Mouse (Mus musculus): ENCODE measurements around the gene Zdhhc17. TPM values are rescaled to one million over a fixed set of nuclear protein-coding genes. Genes with fewer than 3 reads are reported as not detected.

Zdhhc17 gene
- 15.1 and 17.7 TPM in 2 replicates for polyA plus RNA-seq (2015; fragmentation: Nextera tagmentation; extraction: Ambion mirVana)

DNA sequence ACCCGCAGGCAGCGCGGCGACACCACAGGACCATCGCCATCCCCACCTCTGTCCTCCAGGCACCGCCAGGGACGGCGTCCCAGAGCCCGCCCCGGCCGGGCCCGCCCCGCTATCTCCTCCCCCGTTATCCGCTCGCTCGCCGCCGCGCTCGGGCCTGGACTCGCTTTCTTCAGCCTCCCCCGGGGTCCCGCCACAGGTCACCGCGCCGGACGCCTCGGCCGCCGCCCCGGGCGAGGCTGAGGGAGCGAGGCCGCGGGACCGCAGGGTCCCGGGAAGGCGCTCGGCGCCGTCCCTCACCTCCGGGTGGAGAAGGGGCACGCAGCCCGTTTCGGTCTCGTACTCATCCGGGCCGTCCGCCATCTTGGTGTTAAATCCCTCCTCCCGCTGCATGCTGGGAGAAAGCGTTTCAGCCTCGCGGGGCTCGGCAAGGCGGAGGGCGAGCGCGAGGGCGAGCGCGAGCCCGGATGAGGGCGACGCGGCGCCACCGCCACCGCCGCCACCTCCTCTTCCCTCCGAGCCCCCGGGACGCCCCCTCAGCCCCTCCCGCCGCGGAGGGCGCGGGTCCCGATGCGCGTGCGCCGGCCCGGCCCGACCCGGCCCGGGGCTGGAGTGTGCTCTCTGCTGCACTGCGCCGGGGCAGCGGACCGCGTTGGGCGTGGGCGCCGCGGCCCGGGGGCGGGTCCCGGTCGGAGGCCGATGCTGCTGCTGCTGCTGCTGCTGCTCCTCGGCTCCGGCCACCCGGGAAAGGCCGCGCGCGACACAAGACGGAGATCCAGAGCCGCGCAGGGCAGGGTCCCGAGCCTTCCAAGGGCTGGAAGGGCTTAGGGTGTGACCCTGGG lies at the start of gene Zdhhc17:
Gene Zdhhc17, minus strand, starts transcription at position 500 of the 839 bp plus-strand sequence.
- H3K9ac ChIP-seq, result peak within 1 kb of the TSS; percentile 98
- no peaks in the 10 kb centered on the region for H3K27me3 ChIP-seq
- H3K9me3 ChIP-seq (replicated peaks), result no peaks in the 10 kb centered on the region
- H3K4me3 ChIP-seq, result peak within 1 kb of the TSS; percentile 78
- peak within 1 kb of the TSS; percentile 90 for H3K4me2 ChIP-seq
- no peaks in the 10 kb centered on the region for H3K36me3 ChIP-seq
- under 1% methylated on average over 106 of the region's 112 CpGs for WGBS
- ATAC-seq (replicated peaks; ENCODE audit: insufficient number of reproducible peaks, insufficient read depth, low FRiP score, low read depth), result peak; percentile 88
- peaks cover 24% of the 10 kb centered on the region for H3K4me1 ChIP-seq (replicated peaks)
- H3K27ac ChIP-seq, result peak within 1 kb of the TSS; percentile 98

DNA sequence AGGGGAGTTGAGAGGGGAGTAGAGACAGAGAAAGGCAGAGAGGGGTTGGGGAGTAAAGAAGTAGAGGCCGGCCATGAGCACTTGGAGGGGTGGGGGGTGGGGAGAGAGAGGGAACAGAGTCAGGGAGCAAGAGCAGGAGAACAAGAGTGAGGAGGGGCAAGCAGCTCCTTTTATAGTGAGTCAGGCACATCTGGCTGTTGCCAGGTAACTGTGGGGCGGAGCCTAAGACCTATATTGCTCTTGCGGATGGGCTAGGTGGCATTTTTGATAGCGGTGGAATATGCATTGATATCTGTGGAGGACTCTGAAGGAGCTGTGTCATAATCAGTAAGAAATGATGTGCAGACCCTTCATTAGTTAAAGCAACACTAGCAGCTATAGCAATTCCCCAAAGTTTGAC lies 45.8 kb upstream of the Zdhhc17 start:
- Histone ChIP-seq H3K4me2 (no peak overlapping the region), H3K27ac (no peak overlapping the region), H3K4me1 (replicated peaks) (no peaks in the 10 kb centered on the region), H3K4me3 (no peak overlapping the region), H3K36me3 (no peaks in the 10 kb centered on the region), H3K9ac (no peak overlapping the region), H3K27me3 (no peaks in the 10 kb centered on the region), H3K9me3 (replicated peaks) (no peaks in the 10 kb centered on the region)
- WGBS, result 71% methylated on average over 4 of the region's 4 CpGs
- ATAC-seq (replicated peaks; ENCODE audit: insufficient number of reproducible peaks, insufficient read depth, low FRiP score, low read depth), result no peak

DNA sequence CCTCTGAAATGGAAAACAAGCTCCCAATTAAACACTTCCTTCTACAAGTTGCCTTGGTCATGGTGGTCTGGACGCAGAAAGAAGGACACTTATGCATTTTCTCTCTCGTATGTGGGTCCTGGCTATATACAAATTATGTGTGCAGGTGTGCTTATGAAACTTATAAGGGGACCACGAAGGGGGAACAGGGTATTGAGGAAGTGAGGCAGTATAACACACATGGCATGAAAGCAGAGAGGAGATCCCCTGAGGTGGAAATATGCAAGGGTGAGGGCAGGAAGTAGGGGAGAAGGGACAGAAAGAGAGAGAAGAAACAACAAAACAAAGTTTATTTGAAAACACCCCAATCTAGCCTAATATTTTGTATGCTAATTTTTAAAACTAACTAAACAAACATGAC lies 41.7 kb upstream of the Zdhhc17 start:
- no peaks in the 10 kb centered on the region for H3K27me3 ChIP-seq
- H3K4me2 ChIP-seq, result no peak overlapping the region
- H3K4me1 ChIP-seq (replicated peaks), result no peaks in the 10 kb centered on the region
- H3K27ac ChIP-seq, result no peak overlapping the region
- H3K9me3 ChIP-seq (replicated peaks), result no peaks in the 10 kb centered on the region
- ATAC-seq (replicated peaks; ENCODE audit: insufficient number of reproducible peaks, insufficient read depth, low FRiP score, low read depth), result no peak
- H3K9ac ChIP-seq, result no peak overlapping the region
- no peak overlapping the region for H3K4me3 ChIP-seq
- H3K36me3 ChIP-seq, result no peaks in the 10 kb centered on the region
- WGBS, result 83% methylated on average over 3 of the region's 3 CpGs

DNA sequence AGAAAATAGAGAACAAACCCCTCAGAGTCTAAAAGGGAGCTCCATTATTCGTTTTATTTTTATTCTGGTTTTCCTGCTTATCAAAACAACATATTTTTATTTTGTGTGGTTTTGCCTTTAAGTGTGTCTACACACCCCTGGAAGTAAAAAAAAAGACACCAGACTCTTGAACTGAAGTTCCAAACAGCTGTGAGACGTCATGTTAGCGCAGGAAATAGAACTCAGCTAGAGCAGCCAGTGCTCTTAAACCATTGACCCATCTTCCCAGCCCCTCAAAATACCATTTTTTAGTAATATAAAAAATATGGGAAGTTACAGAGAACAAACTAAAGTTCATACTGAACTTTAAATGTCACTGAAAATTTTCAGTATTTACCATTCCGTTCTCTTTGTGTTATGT lies 40.6 kb upstream of the Zdhhc17 start:
- no peak for ATAC-seq (replicated peaks; ENCODE audit: insufficient number of reproducible peaks, insufficient read depth, low FRiP score, low read depth)
- Histone ChIP-seq H3K4me2 (no peak overlapping the region), H3K27me3 (no peaks in the 10 kb centered on the region), H3K4me3 (no peak overlapping the region), H3K4me1 (replicated peaks) (no peaks in the 10 kb centered on the region), H3K27ac (no peak overlapping the region), H3K36me3 (no peaks in the 10 kb centered on the region), H3K9me3 (replicated peaks) (no peaks in the 10 kb centered on the region), H3K9ac (no peak overlapping the region)
- 67% methylated on average over 4 of the region's 4 CpGs for WGBS

DNA sequence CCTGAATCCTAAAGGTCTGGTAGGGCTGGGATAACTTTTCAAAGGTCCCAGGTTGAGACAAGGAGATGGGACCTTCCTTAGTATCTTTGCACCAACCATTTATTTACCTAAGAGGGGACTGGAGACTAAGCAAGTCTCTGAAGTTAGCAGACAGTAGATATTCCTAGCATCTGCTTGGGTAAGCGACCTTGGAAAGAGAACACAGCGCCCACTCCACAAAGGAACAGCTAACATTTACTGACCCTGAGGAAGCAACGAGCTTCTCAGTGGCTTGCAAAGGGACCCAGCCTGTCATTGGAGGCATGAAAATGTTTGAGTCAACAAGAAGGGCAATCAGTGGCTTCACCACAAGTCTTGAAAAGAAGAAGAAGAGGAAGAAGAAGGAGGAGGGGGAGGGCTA lies 40.1 kb upstream of the Zdhhc17 start:
- H3K9me3 ChIP-seq (replicated peaks), result no peaks in the 10 kb centered on the region
- no peak for ATAC-seq (replicated peaks; ENCODE audit: insufficient number of reproducible peaks, insufficient read depth, low FRiP score, low read depth)
- WGBS, result 76% methylated on average over 3 of the region's 3 CpGs
- no peak overlapping the region for H3K4me2 ChIP-seq
- H3K4me3 ChIP-seq, result no peak overlapping the region
- no peak overlapping the region for H3K9ac ChIP-seq
- H3K4me1 ChIP-seq (replicated peaks), result no peaks in the 10 kb centered on the region
- no peak overlapping the region for H3K27ac ChIP-seq
- H3K27me3 ChIP-seq, result no peaks in the 10 kb centered on the region
- no peaks in the 10 kb centered on the region for H3K36me3 ChIP-seq

DNA sequence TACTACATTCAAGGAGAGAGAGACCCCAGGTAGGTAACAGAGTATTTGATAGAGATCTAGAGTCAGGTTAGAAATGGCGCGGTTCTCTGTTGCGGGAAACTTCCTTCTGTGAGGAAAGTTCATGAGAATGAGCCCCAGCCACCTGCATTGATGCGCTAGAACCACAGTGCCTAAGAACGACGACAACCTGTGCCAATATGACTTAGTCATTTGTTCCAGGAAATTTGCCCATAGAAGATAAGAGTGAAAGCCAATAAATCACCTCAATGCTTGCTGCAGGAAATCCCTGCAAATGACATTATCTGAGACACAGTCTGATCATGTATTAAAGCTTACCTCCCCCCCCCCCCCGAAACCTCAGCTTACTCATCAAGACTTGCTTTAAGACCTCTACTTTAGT lies 38.0 kb upstream of the Zdhhc17 start:
- no peak for ATAC-seq (replicated peaks; ENCODE audit: insufficient number of reproducible peaks, insufficient read depth, low FRiP score, low read depth)
- Histone ChIP-seq H3K4me3 (no peak overlapping the region), H3K4me2 (no peak overlapping the region), H3K27me3 (no peaks in the 10 kb centered on the region), H3K9me3 (replicated peaks) (peaks cover 5% of the 10 kb centered on the region; the same call in 1 of the 2 replicates), H3K27ac (no peak overlapping the region), H3K4me1 (replicated peaks) (no peaks in the 10 kb centered on the region), H3K9ac (no peak overlapping the region), H3K36me3 (no peaks in the 10 kb centered on the region)
- WGBS, result 71% methylated on average over 7 of the region's 7 CpGs

DNA sequence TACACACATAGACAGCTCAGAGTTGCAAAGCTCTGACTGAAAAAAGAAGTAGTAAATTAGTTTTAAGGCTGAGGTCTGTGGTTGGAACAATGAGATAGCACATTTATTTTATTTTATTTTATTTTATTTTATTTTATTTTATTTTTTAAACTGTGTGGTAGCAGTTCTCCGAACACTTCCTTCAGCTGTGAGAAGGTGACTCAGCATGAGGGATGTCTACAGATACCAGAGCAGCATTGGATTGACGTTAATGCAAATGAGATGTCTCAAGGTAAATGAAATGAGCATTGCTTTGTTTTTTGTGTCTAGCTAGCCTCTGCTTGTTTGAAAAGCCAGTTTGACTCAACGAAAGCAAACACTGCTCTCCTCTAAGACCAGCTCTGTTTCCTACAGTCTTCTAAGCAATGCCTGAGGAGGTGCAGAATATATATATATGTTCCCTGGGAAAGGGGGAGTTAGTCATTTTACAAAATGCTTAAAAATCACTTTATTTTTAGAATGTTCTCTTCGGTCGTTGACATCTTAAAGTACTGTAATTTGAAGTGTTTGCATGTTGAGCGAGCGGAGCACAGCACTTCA lies 30.2 kb upstream of the Zdhhc17 start:
- H3K4me3 ChIP-seq, result no peak overlapping the region
- 74% methylated on average over 7 of the region's 7 CpGs for WGBS
- H3K4me2 ChIP-seq, result no peak overlapping the region
- no peaks in the 10 kb centered on the region for H3K4me1 ChIP-seq (replicated peaks)
- H3K9ac ChIP-seq, result no peak overlapping the region
- no peaks in the 10 kb centered on the region for H3K36me3 ChIP-seq
- no peak overlapping the region for H3K27ac ChIP-seq
- ATAC-seq (replicated peaks; ENCODE audit: insufficient number of reproducible peaks, insufficient read depth, low FRiP score, low read depth), result no peak
- peaks cover 5% of the 10 kb centered on the region; the same call in 1 of the 2 replicates for H3K9me3 ChIP-seq (replicated peaks)
- no peaks in the 10 kb centered on the region for H3K27me3 ChIP-seq

DNA sequence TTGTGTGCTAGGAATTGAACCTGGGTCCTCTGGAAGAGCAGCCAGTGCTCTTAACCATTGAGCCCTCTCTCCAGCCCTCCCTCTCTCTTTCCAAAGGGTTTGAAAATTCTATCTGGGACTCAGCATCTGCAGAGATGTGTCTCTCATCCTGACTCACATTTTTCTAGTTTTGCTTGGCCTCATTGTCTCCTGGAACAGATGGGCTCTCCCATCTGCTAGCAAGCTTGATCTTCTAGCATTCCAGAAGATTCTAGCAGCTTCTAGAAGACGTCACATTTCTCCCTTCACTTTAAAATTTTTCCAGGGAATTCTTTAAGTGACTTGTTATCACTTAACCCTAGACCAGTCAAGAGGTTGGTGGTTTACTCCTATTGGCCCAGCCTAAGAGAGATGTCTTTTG lies 26.9 kb upstream of the Zdhhc17 start:
- Histone ChIP-seq H3K4me2 (no peak overlapping the region), H3K27me3 (no peaks in the 10 kb centered on the region), H3K4me1 (replicated peaks) (no peaks in the 10 kb centered on the region), H3K36me3 (no peaks in the 10 kb centered on the region), H3K9ac (no peak overlapping the region), H3K4me3 (no peak overlapping the region), H3K27ac (no peak overlapping the region), H3K9me3 (replicated peaks) (no peaks in the 10 kb centered on the region)
- WGBS, result 51% methylated on average over 1 of the region's 1 CpGs
- ATAC-seq (replicated peaks; ENCODE audit: insufficient number of reproducible peaks, insufficient read depth, low FRiP score, low read depth), result no peak

DNA sequence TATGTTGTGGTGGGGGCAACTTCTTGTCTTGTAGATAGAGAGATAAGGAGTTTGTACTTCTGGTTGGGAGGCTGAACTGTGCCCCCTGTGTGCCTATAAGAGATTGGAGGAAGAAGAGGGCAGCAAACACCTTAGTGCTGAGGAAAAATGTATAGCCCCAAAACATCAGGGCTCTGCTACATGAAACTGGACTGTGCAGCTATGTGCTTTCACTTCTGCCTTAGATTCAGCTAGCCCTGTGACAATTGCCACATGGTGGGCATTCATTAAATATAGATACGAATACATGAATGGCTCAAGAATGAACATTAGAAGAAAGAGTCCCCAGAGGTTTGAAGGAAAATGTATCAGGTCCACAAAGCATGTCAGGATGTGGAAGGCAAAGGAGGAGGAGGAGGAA lies 25.2 kb upstream of the Zdhhc17 start:
- Histone ChIP-seq H3K9me3 (replicated peaks) (no peaks in the 10 kb centered on the region), H3K27ac (no peak overlapping the region), H3K9ac (no peak overlapping the region), H3K27me3 (no peaks in the 10 kb centered on the region), H3K4me2 (no peak overlapping the region), H3K4me3 (no peak overlapping the region), H3K4me1 (replicated peaks) (peaks cover 2% of the 10 kb centered on the region; the same call in 1 of the 2 replicates), H3K36me3 (no peaks in the 10 kb centered on the region)
- no peak for ATAC-seq (replicated peaks; ENCODE audit: insufficient number of reproducible peaks, insufficient read depth, low FRiP score, low read depth)
- 79% methylated on average over 1 of the region's 1 CpGs for WGBS

DNA sequence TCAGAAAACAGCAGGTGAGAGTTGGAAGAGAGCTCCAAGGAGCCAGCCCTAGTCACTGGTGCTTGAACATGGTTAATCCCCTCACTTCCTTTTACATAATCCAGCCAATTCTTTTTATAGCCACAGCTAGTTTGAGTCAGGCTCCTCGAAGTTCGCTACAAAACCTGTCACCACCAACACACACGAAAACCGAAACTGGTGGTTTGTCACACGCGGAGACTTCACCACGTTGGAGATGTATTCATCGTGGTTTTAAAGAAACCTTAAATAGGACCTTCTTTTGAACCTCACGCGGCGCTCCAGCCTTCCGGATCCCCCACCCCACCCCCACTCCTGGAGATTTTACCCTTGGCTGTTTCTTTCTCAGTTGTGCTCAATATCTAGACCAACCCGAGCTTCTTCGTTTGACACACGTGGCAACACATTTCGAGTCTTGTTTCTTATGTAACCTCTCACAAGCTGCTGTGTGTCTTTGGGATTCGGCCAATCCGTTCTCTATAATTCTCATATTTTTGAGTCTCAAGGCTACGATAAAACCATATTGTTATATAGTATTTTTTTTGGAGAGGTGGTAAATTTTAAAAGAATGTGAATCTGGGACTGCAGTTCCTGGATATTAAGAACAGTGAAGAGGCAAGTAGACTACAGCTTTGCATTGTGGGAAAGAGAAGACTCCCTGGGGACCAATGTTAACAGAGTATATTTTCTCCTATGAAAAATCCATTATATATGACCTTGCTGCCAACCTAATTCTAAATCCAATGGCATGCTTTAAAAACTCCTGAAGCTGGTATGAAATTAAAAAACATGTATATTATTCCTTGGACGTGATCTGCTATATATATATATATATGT lies 21.8 kb upstream of the Zdhhc17 start:
- Histone ChIP-seq H3K4me1 (replicated peaks) (peaks cover 4% of the 10 kb centered on the region), H3K9me3 (replicated peaks) (no peaks in the 10 kb centered on the region), H3K36me3 (no peaks in the 10 kb centered on the region), H3K4me3 (peak overlapping the region; percentile 48), H3K4me2 (peak overlapping the region; percentile 69), H3K9ac (peak overlapping the region; percentile 41), H3K27me3 (no peaks in the 10 kb centered on the region), H3K27ac (0 out of 2 replicates have a peak overlapping the region, but pooled peaks have one; percentile 20)
- no peak for ATAC-seq (replicated peaks; ENCODE audit: insufficient number of reproducible peaks, insufficient read depth, low FRiP score, low read depth)
- 28% methylated on average over 20 of the region's 20 CpGs for WGBS

DNA sequence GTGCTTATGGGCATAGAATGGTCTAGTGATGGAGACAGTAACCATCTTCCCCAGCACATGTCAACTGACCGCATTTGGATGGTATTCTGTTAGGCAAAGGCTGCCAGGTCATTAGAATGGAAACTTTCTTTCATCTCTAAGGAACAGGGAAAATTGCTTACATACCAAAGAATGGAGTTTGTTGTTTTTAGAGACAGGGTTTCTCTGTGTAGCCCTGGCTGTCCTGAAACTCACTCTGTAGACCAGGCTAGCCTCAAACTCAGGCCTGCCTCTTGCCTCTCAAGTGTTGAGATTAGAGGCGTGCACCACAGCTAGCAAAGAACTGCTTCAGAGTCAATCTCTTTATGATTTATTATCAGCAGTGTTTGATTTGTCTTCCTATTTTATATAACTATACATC lies 20.9 kb upstream of the Zdhhc17 start:
- no peak overlapping the region for H3K4me3 ChIP-seq
- no peak overlapping the region for H3K27ac ChIP-seq
- no peaks in the 10 kb centered on the region for H3K27me3 ChIP-seq
- H3K9me3 ChIP-seq (replicated peaks), result no peaks in the 10 kb centered on the region
- H3K9ac ChIP-seq, result no peak overlapping the region
- no peak for ATAC-seq (replicated peaks; ENCODE audit: insufficient number of reproducible peaks, insufficient read depth, low FRiP score, low read depth)
- 77% methylated on average over 2 of the region's 2 CpGs for WGBS
- no peaks in the 10 kb centered on the region for H3K36me3 ChIP-seq
- no peak overlapping the region for H3K4me2 ChIP-seq
- H3K4me1 ChIP-seq (replicated peaks), result peaks cover 4% of the 10 kb centered on the region
